Mouse (Mus musculus) adrenal gland, postnatal 10 days (tissue): ENCODE data around the gene Serpina3g. TPM values are rescaled to one million over a fixed set of nuclear protein-coding genes. Genes with fewer than 3 reads are reported as not detected.
"Not testable (repeated sequence)": the region's sequence is repeated elsewhere in the genome, so short reads cannot be mapped to it uniquely, and the experiment has no call there.

ENCODE experiments used
- DNase-seq: peaks from one replicate; pipeline ENCODE4 v3.0.0; 2021; ENCODE audit warnings: mixed read lengths
- long read RNA-seq, 2 experiments: library from polyadenylated mRNA; stranded (forward); transcript quantifications; one replicate each; pipeline ENCODE4 v2.0.0; 2021
- total RNA-seq, 2 experiments: library from RNA; stranded (reverse); gene quantifications; 2 replicates each; pipeline ENCODE4 v1.2.3; 2021

The Serpina3g gene
- total RNA-seq, result 10 to 100 TPM; 14.3 to 16.7 TPM
- long read RNA-seq, experiment 1, partial matches to known transcripts, result 0 of 9 reads
- long read RNA-seq, experiment 1, other reads (novel, unspliced or antisense), result 9 of 9 reads
- long read RNA-seq, experiment 2, partial matches to known transcripts, result 1 of 2 reads
- long read RNA-seq, experiment 2, other reads (novel, unspliced or antisense), result 1 of 2 reads

DNA sequence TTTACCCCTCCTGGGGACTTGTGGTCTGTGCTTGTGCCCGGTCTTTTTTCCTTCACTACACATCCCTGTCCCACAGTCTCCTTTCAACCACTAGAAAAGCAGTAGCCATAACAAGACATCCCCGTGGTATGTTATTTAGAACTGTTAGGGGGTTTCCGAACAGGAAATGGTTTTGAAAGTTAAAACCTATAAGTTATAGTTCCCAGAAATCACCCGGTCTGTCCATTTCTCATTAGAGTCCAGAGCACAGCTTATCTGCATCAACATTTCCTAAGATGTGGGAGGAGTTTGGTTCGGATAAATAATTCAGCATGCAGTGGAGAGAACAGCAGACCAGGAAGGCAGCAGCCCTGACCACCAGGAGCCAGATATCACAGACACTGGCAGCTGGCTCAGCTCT, at the start of gene Serpina3g:
Gene Serpina3g (plus strand): TSS at position 331 of the 400 bp plus-strand sequence.
- no peak for DNase-seq

- no peak for DNase-seq
Observed at GRCm38 (mm10) chr12:104189246-104189645, 46.8 kb upstream of the Serpina3g start.

DNA sequence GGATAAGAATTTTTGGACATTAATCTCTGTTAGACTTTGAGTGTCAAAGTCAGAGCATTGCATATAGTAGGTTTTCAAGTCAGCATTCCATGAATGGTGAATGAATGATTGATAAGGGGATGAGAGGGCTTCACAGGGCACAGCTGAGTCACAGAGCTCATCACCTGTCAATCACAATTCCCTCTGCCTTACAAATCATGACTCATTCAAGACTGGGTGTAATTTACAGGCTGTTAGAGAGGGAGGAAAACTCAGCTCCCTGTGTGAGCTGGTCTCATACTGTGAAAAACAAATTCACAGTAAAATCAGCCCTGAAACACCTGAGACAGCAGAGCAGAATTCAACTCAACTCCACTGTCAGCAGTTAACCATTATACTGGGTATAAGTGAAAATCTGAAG, 45.2 kb upstream of the Serpina3g start:
- DNase-seq, result no peak

DNA sequence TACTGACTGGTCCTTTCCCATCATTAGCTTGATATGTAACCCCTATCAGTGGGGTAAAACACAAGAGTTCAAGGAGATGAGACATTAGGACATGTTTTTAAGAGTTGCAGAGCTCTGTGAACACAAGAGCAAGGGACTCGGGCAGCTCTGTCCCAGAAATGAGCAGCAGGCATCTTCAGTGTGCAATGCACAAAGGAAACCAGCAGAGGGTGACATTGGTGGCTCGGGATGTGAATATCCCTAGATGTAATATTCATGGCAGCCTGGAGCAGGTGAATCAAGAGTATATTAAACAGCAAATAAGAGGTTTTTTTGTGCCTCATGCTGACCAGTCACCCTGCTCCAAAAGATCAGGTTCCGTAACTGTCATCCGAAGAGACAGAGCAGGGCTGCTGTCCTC, 26.9 kb upstream of the Serpina3g start:
- DNase-seq, result no peak

- DNase-seq, result no peak
Observed at GRCm38 (mm10) chr12:104209802-104210201, 26.2 kb upstream of the Serpina3g start.

GRCm38 (mm10) chr12:104213689-104214444, 22.2 kb upstream of the Serpina3g start:
- DNase-seq, result no peak

DNA sequence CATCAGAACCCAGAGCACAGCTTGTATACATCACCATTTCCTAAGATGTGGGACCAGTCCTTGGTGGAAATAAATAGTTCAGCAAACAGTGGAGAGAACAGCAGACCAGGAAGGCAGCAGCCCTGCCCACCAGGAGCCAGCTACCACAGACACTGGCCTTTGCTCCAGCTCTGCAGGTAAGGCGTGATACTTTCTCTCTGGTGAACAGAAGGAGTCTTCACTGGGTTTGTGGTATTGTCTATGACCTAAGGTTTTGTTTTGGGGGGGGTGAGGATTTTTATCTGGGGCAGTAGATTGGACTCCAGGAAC, 21.6 kb upstream of the Serpina3g start, which contains the start of gene Serpina3f:
Gene Serpina3f (plus strand): TSS at position 100 of the 309 bp plus-strand sequence.
- DNase-seq, result no peak

- no peak for DNase-seq
Observed at GRCm38 (mm10) chr12:104215249-104215648, 20.8 kb upstream of the Serpina3g start.

GRCm38 (mm10) chr12:104221616-104222015, 14.4 kb upstream of the Serpina3g start:
- DNase-seq, result no peak

- no peak for DNase-seq
Observed at GRCm38 (mm10) chr12:104223690-104224089, 12.4 kb upstream of the Serpina3g start.

DNA sequence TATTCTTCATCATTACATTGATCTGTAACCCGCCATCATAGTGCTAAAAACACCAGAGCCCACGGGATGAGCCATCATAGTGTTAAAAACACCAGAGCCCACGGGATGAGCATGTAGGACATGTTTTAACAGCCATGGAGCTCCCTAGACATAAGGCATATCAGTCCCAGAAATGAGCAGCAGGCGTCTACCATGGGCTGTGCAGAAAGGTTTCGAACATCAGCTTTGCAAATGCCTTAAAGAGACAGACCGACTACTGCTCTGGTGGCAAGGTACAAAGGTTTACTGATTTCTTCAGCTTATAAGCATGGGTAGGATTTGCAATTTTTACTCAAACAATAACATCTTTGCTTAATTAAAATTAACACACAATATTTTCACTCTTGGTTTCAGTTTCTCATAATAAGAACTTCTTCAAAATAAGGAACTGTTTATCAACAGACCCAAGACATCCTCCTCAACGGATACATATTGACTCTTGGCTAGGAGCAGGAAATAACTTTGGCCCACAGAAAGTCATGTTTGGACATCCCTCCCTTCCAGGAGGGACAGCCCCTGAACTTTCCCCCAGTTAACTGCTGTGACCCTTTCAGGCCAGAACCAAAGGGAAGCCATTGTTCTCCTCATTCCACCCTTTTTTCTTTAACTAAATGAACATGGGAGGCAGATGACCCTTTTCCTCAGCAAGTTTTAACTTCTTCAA, 11.3 kb upstream of the Serpina3g start:
- DNase-seq, result no peak

DNA sequence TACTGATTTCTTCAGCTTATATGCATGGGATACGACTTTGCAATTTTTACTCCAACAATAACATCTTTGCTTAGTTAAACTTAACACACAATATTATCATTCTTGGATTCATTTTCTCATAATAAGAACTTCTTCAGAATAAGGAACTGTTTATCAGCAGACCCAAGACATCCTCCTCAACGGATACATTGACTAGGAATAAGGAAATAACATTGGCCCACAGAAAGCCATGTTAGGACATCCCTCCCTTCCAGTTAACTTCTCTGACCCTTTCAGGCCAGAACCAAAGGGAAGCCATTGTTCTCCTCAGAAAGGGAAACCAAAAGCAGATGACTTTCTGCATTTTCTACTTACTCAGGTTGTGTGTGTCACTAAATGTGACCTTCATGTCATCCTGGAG, 5.3 kb upstream of the Serpina3g start:
- DNase-seq, result no peak

- not testable (repeated sequence) for DNase-seq
Observed at GRCm38 (mm10) chr12:104238048-104238447, 2.0 kb downstream of the Serpina3g start.

DNA sequence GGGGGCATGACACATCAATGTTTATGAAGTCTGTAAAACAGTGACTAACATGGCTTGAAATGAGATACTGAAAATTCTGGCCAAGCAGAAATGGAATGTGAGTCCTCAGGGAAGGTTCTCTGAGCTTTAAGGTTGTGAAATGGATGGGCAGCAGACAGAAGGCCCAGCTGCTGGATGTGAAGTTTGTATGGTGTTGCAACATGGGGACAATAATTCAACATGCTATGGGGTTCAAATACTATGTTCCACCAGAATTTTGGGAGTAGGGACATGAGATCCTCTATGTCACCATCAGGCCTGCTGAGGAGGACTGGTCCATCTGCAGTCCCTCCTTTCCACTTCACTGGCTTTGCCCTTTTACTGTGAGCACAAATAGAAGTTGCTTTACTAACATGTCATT, 7.3 kb downstream of the Serpina3g start:
- no peak for DNase-seq

DNA sequence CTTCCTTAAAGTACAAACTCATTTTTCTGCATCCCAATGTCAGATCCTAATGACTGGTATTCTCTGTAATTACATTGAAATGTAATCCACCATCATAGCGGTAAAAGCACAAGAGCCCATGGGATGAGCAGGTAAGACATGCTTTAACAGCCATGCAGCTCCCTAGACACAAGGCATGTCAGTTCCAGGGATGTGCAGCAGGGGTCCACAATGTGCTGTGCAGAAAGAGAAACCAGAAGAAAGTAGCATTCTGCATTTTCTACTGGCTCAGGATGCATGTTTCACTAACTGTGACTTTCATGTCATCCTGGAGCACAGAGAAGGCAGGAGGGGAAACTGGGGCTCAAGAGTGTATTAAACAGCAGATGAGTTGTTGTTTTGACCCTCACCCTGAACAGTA, 9.0 kb downstream of the Serpina3g start:
- DNase-seq, result no peak

GRCm38 (mm10) chr12:104245595-104245994, 9.6 kb downstream of the Serpina3g start:
- DNase-seq, result no peak

- DNase-seq, result no peak
Observed at GRCm38 (mm10) chr12:104247553-104248002, 11.5 kb downstream of the Serpina3g start.

DNA sequence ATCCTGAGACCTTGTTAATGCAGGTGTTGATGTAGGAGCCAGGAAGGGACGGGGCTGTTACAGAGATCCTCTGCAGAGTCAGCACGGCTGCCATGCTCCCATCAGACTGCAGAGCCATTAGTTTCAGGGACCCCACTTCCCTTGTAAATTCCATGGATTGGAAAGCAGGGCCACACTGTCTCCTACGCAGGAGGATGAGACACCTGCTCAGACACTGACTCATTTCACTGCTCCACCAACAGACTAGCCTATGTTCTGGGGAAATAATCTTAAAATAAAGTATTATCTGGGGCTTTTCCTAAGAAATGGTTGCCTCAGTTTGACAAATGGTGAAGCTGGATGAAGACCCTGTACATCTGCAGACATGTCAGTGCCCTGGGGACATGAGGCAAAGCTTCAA, 12.2 kb downstream of the Serpina3g start:
- no peak for DNase-seq

DNA sequence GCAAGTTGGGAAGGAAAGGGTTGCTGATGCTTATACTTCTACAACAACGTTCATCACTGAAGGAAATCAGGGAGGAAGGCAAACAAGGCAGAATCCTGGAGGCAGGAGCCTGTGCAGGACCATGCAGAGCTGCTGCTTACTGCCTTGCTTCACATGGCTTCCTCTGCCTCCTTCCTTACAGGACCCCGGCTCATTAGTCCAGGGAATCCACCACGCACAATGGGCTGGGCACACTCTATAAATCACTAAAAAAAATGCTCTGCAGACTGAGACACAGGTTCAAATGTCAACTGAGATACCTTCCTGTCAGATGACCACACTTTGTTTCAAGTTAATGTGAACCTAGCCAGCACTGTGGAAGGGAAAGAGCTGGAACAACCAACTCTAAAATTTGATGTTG, 25.0 kb downstream of the Serpina3g start:
- DNase-seq, result no peak

DNA sequence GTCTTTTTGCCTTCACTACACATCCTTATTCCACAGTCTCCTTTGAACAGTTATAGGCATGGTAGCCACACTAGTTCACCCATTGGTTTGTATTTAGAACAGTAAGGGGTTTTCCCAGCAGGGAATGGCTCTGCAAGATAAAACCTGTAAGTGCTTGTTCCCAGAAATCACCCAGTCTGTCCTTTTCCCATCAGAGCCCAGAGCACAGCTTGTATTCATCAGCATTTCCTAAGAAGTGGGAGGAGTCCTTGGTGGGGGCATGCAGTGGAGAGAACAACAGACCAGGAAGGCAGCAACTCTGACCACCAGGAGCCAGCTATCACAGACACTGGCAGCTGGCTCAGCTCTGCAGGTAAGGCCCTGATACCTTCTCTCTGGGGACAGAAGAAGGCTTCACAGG, 26.8 kb downstream of the Serpina3g start, which contains the start of gene Serpina3i:
Gene Serpina3i (plus strand): TSS at position 260 of the 400 bp plus-strand sequence.
- no peak for DNase-seq

- DNase-seq, result no peak
Observed at GRCm38 (mm10) chr12:104266374-104266773, 30.3 kb downstream of the Serpina3g start.

GRCm38 (mm10) chr12:104278216-104279055, 42.4 kb downstream of the Serpina3g start:
- DNase-seq, result no peak
